Mouse (Mus musculus) lung, postnatal 0 days (tissue): ENCODE data around the gene Ndufb11.

Experiments
- CTCF ChIP-seq: IDR thresholded peaks from 2 replicates; pipeline ENCODE4 v1.5.1; 2016; ENCODE audit warnings: antibody characterized with exemption, mild to moderate bottlenecking
- EP300 ChIP-seq: IDR thresholded peaks from 2 replicates; pipeline ENCODE4 v1.6.1; 2016; ENCODE audit warnings: antibody characterized with exemption, mild to moderate bottlenecking, control low read depth

DNA sequence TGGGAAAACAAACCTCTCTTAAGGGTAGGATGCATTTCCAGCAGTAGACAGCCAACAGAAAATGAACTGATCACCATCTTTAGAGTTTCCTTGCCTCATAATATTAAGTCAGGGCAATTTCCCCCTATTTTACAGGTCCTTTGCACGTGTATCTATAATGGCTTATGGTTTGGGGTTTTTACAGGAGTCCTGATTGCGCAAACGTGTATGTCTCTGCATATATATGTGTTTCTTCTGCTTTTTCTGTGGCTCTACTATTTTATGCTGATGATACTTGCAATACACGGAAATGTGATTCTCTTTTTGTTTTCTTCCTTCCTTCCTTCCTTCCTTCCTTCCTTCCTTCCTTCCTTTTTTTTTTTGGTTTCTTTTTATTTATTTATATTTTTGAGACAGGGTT is 43.5 kb downstream of the Ndufb11 start:
- TF ChIP-seq EP300 (no peak), CTCF (no peak)
